Mouse (Mus musculus): Measurements from ENCODE around the gene Rnf144a. TPM values are rescaled to one million over a fixed set of nuclear protein-coding genes. Genes with fewer than 3 reads are reported as not detected.
"Not testable (repeated sequence)": the region's sequence is repeated elsewhere in the genome, so short reads cannot be mapped to it uniquely, and the experiment has no call there.

Gene Rnf144a
- polyA plus RNA-seq (2017; shearing (Covaris generic)): 1 to 10 TPM; 3.2 to 5.1 TPM

DNA sequence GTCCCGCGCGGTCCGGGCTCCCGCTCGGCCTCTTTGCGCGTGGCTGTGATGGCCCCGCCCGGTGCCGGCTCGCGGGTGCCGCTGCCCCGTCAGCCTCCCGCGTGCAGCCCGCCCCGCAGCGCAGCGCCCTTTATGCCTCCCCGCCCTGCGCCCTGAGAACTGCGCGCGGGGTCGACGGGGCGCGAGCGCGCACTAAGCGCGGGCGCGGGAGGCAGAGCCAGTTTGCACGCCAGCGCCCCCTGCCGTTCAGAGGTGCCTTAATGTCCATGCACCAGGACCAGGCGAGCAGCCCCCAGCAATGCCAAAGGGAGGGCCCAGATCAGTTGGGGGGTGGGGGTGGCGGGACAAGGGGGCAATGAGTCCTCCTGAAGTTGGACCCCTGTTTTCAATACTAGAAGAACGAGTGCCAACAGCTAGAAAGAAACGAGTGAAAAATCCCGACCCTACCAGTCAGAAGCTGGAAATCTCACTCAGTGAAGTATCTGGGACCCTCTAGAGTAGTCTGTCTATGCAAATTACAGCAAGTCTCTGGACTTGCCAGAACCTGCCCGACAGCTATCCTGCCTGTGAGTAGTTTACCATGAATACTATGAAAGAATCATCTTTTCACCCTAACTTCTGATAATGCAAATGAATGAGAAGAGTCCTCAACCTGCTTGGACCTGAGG is at the start of gene Rnf144a:
Gene Rnf144a, minus strand, starts transcription at position 151 of the 668 bp plus-strand sequence.
- ATAC-seq: peak; percentile 80

DNA sequence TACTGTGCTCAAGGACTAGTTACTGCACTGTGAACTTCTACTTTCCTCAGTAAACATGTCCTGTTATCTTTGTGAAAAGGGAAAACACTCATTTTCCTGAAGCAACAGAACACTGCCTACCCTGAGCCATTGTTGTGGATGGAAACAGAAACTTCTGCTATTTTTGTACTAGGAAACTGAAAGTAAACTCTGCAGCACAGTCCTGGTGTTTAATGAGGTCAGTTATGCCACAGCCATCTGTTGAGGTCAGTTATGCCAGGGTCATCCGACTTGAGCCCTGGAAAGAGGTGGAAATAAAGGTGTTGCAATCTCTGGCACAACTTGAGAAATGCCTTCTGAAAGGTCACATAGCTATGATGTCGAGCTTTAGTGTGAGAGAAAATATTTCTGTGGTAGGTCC is 45.0 kb upstream of the Rnf144a start:
- ATAC-seq: no peak

DNA sequence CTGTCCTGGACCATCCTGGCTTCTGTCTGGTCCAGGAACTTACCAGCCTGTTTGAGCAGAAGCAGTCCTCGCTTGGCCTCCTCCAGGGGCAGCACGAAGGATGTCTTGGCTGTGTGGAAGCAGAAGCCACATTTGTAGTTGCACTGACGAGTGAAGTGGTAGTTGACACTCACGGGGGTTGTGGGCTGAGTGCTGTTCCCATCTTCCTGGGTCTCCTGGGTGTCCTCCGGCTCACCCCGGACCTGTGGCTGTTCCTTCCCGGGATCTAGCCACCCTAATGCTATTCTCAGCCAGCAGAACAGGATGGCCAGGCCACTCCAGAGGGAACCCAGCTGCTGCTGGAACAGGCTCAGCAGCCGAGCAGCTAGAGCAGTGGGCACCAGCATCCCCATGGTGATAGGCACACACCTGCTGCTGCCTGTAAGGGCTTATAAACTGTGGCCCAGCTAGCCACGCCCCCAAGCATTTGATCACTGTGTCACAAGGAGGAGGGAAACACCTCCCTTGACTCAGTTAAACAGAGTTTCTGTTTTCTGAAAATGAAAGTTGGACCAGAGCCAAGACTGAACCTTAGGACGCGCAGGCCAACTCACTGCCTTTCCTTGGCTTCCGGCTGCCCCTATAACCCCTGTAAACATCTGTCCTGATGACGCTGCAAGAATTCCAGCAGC is 41.1 kb upstream of the Rnf144a start, which contains the start of gene Rsad2:
Gene Rsad2, minus strand, starts transcription at position 425 of the 671 bp plus-strand sequence.
- peak; percentile 99 for ATAC-seq

DNA sequence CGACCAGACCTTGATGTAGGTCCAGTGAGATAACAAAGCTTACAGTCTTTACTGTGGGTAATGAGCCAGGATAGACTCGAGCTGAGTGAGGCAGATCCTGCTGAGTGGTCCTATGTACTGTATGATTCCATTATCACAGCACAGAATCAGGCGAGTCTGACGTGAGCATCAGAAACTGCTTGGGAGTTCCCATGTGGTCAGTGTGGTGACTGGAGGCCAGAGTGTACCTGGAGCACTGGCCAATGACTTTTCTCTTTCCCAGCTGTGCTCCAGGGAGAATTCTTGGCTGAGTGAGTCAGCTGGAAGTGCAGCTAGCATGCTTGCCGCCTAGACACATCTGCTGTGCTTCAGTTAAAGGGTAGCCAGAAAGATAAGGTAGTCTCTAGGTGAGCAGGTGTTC is 39.6 kb upstream of the Rnf144a start:
- ATAC-seq: no peak

DNA sequence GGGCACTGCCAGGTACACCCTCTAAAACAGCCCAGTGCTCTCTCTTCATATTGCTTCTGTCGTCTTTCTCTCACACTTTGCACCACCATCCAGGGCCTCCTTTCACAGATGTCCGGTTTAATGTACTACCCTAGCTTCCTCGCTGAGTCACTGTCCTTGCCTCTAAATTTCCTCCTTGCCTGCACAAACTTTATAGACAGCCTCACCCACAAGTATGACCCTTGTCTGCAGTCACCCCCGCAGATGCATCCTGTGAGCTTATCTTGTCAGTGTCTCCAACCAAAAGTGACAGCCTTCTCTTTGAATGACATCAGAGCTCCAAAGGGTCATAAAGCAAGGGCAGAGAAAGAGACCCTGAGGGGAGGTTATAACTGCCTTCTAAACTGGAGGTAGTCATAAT is 37.9 kb upstream of the Rnf144a start:
- no peak for ATAC-seq

DNA sequence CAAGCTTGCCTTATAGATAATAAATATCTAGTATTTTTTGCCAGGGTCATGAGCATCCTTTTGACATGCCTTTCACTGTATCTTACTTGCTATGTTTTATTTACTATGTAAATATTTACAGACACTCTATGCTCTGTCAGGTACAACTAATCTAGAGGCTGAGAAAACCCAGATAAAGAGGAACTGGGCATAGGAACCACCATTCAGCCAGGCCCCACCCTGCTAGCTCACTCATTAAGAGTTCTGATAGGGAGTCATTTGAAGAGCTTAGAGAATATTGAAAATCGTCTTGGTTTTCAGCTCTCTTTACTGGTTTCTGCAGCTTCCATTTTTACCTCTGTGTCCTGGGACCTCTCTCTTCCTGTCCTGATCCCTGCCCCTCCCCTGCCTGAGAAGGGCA is 36.1 kb upstream of the Rnf144a start:
- ATAC-seq: no peak

DNA sequence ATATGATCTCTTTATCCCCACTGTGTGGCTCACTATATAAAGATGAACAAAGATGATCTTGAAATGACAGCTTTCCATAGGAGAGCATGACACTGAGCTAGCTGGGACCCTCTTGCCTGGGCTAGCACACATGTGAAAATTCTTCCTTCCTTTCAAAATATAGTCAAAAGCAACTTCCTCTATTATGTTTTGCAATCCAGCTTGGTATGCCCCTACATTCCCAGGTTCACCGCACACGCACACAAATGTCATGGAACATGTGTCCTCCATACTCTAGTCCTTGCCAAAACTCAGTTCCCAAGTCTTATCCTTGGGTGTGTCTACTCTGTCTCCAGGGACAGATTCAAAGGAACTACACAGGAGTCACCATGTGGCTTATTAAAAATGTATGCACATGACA is 34.4 kb upstream of the Rnf144a start:
- no peak for ATAC-seq

DNA sequence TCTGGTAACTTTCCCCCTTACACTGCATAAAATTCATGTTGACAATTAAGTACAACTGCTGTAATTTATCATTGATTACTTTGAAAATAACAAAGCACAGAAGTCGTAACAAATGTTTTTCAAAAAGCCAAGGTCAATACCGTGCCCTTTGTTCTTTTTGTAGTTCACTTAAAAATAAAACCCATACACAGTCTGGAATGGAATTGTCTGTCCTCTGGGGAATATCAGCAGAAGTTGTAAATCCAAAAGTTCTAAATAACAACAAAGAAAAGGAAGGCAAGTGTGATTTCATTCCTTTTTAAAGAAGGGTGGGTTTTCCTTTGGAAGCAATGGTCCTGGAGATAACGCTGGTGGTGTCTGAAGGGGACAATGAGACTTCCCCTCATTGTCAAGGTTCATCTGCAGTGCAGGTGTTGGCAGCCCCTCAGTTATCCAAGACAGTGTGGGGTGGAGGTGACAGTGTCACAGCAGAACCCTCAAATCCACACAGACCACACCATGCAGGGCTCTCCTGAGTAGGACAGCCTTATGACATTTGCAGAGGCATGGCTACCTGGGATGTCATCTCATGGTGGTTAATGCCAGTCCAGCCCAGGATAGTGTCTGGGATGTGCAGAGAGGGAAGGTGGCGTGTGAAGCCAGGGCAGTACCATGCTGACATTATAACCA is 31.5 kb upstream of the Rnf144a start:
- ATAC-seq: no peak

DNA sequence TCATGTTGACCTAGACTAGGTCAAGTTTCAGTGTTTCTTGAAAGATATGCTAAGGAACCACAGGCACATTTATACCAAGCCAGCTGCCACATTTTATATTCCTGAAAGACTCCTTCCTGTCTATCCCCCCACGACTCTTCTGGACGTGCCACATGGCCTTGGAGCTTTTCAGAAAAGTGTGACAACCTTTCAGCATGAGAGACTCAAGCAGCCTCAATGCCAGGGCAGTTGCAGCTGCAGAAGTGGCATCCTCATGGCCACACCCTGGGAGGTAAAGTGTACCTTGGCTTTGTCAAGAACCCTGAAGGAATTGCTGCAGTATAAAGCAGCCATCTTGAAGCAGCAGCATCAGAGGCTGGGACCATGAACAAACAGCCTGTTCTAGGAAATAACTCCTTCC is 29.5 kb upstream of the Rnf144a start:
- ATAC-seq: no peak

DNA sequence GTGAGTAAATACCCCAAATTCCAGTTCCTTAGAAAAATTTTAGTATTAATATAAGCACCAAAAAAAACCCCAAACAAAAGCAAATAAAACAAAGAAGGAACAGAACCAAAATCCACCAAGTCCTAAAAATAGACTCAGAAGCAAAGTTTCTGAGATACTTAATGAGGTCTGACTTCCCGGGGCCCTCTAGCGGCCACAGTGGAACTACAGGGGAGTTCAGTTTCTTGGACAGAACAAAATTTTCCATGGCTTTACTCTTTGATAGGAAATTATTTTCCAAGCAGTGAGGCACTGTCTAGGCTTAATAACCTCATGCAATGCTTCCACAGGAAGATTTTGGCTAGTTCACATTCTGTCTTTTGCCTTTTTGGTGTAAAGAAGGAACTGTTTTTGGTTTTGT is 29.0 kb upstream of the Rnf144a start:
- ATAC-seq: peak; percentile 71

DNA sequence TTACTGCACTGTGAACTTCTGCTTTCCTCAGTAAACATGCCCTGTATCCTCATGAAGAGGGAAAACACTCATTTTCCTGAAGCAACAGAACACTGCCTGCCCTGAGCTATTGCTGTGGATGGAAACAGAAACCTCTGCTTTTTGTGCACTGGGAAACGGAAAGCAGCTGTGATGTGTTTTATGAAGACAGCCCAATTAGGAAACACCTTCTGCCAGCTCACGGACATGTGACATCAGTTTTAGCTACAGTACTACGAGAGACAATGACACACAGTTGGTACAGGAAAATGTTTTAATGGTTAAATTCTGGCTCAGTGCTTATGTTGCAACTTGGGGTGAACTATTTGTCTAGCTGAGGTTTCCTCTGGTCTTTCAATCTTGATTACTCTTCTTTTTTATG is 24.3 kb upstream of the Rnf144a start:
- peak; percentile 40 for ATAC-seq

DNA sequence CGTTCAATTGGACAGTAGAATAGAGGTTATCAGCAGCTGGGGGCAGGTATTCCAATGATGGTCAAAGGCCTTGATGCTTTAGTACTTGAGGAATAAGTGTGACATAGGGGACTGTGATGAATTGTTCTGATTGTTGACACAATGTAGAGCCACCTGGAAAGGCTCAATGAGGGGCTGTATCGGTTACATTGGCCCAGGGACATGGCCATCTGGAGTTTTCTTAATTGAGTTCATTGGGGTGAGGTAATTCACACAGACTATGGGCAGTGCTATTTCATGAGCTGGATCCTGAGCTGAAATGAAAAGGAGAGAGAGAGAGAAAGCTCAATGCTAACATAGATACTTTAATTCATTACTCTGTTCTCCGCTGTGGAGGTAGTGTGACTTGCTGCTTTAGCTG is 22.9 kb upstream of the Rnf144a start:
- no peak for ATAC-seq

DNA sequence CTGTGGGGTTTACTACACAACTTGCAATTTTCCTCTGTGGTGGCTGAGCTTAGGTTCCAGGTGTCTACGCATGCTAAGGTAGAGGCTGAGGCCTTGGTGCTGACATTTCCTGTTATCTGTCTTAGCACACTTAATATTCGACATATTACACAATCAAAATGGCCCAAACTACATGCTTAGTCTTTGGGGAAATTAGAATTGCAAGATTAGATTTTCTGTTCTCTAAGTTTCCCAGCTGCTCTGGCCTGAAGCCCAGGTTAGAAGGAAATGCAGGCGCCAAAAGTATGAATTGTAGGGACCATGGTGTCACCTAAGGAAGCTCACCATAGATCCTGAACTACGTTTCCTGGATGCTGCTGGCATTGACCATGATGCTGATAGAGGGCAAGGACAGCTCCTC is 21.3 kb upstream of the Rnf144a start:
- no peak for ATAC-seq

DNA sequence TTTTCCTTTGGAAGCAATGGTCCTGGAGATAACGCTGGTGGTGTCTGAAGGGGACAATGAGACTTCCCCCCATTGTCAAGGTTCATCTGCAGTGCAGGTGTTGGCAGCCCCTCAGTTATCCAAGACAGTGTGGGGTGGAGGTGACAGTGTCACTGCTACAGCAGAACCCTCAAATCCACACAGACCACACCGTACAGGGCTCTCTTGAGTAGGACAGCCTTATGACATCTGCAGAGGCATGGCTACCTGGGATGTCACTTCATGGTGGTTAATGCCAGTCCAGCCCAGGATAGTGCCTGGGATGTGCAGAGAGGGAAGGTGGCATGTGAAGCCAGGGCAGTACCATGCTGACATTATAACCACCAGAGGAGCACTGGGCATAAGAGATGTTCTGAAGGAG is 13.7 kb upstream of the Rnf144a start:
- not testable (repeated sequence) for ATAC-seq

DNA sequence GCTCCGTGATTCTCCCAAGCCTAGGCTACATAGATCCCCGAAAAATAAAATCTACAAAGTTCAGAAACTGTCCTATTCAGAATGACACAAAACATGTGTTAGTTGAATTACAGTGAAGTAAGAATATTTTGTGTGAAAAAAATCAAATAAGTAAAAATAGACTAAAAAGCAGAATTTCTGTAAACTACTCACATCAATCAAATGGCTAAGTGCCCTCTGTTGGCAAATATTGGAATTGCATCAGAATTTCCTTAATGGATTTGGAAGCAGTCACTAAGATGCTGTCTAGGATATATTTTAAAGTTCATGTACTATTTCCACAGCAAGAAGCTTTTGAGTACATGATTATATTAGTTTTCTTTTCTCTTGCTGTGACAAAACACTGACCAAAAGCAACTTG is 9.8 kb upstream of the Rnf144a start:
- peak; percentile 40 for ATAC-seq

DNA sequence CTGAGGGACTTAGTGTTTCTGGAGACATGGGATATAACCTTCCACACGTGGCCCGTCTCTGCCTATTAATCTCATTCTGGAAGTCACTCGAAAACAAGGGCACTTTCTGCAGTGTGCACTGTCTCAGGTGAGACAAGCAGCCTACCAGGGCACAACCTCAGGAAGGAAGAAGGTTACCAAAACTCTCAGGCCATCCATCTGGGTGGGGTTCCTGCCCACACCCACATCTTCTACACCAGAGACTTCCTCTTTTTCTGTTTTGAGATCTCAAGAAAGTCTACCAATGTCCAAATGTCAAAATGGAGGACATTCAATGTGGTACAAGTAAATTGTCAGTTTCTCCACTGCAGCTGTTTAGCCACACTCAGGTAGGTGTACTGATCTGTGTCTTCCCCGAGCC is 3.3 kb upstream of the Rnf144a start:
- ATAC-seq: no peak

DNA sequence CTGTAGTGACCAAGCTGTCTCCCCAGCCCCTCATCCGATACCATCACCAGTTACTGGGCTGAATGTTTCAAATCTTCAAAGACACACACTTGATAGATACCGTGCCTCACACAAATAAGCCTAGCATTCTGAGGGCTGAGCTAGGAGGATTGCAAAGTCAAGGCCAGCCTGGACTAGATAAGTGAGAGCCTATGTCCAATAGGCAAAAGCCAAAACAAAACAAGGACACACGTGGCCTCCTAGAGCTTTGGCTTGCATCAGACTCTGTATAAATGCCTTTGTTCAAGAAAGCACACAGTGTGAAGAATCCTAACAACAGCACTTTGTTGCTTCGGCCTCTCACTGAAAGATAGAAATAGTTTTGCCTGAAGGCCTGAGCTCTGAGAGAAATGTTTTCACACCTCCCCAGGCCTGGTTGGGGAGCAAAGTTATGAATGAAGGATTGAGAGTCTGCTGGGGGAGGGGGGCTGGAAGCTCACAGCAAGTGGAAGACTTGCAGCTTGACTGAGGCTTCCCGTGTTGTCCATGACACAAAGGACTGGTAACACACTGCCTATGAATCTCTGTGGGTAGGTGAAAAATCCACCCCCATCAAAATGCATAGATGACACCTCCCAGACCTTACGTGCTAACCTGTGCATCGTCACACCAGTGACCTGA is 1.7 kb upstream of the Rnf144a start:
- ATAC-seq: no peak

DNA sequence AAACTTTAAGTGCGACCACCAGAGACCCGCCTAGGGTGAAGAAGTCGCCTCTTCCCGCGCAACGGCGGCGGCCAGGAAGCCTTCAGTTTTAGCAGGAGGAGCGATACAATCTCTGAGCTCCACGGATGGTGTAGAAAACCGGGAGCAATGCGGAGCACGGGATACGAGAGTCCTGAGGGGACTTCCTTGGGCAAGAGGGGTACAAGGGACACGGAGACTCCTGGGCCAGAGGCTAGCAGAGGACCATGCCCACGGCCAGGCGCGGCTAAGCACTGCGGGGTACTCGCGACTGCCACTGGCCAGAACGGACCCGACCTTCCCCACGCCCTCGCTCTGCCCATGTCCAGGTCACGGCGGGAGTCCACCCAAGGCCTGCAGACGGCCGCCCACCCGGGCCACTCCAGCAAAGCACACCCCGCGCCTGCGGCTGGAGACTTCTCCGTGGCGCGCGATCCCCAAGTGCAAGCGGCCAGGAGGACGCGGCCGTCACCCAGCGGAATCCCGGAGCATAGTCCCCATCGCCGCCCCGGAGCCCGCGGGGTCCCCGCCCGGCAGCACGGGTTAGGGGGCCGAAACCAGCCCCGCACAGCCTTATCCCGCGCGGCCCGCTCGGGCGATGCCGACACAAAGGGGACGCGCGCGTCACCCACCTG is 477 bp downstream of the Rnf144a start:
- ATAC-seq: peak; percentile 37

DNA sequence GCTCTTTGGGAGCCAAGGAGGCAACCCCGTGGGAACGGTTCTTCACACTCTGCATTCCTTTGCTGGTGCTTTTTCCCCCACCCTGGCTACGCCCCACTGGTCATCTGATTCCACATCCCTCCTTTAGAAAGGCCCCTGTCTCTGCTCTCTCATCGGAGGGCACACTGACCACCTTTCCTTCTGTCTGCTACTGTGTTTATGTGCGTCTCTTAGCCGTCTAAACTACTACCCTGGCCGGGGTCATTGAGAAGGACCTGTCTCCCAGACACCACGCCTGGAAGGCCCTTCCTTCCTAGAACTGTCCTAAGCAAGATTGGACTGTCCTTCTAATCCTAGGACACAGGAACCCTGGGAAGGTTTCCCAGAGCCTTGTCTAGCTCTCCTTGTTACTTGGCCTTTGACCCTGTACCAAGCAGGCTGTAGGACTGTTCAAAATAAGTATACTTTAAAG is 1.1 kb downstream of the Rnf144a start:
- no peak for ATAC-seq

DNA sequence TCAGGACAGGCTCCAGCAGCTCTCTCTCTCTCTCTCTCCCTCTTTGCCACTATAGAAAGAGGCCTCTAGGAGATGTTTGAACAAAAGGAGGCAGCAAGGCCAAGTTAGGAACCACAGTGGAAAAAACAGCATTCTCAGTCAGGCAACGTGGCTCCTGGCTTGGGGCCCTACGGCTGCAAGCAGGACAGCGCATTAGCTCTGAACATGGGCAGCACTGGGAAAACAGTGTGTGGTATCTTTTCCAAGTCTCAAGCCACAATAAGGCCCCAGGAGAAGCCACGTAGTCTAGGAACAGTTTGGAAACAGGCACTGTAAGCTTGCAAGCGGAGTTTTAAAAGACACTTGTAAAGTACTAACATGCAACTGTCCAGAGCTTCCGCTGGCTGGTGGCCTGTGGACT is 2.3 kb downstream of the Rnf144a start:
- ATAC-seq: no peak

DNA sequence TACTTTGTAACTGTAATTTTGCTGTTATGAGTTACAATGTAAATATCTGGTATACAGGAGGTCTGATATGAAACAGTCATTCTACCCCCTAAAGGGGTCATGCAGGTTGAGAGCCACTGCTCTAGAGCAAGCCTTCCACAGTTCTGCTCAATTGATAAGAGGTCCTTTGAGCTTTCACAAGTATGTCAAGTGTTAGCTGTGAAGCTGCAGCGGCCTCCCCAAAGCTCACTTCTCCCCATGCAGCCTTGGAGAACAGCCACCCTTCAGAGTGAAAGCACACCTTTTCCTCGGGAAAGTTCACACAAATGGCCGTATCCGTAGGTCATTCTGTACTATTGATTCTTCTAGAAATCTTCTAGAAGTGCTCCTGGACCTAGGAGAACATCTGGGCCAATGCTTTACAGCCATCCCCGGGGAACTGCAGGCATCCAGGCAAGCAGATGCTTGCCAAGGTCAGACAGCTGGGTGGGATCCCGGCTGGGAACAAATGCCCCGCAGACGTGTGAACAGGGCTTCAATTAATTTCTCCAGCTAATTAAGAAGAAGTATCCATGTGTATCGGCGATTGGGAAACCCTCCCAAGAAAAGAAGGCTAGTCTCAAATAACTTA is 3.1 kb downstream of the Rnf144a start:
- ATAC-seq: no peak

DNA sequence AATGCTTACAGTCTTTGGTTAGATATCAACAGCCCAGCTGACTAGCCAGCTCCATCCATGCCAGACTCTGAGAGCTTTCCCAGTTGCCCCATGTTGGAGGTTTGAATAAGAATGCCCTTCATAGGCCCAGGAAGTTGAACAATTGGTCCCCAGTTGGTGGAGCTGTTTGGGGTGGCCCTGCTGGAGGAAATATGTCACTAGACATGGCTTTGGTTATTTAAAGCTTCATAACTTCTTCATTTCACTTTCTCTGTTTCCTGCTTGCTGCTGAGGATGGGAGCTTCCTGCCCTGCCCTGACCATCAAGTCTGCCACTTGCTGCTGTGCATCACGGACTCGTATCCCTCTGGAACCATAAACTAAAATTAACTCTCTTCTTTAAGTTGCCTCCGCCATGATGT is 4.6 kb downstream of the Rnf144a start:
- no peak for ATAC-seq

Data from activated CD4-positive, CD25-positive, alpha-beta regulatory T cell, adult 4 months (primary cell).